Mouse (Mus musculus) fibroblast of lung, adult 2 months (primary cell): ENCODE data around the gene Gm10638.

Source experiments
- DNase-seq: peaks from one replicate; pipeline ENCODE4 v3.0.0-alpha.2; 2011; ENCODE audit warnings: low read depth

Gene Gm10638

GRCm38 (mm10) chr8:86745221-86745934 lies at the start of gene Gm10638, which contains the start of gene Siah1a:
TSS of gene Gm10638 (plus strand) at chr8:86745699.
TSS of gene Siah1a (minus strand) at chr8:86745934.
- DNase-seq = no peak

GRCm38 (mm10) chr8:86695703-86696102 lies 49.8 kb upstream of the Gm10638 start:
- no peak for DNase-seq

- DNase-seq = no peak
These were observed 46.6 kb upstream of the Gm10638 start for GRCm38 (mm10) chr8:86698811-86699421.

GRCm38 (mm10) chr8:86699471-86699870 lies 46.0 kb upstream of the Gm10638 start:
- no peak for DNase-seq

- DNase-seq = no peak
These were observed 43.0 kb upstream of the Gm10638 start for GRCm38 (mm10) chr8:86702453-86702852.

GRCm38 (mm10) chr8:86705317-86705716 lies 40.2 kb upstream of the Gm10638 start:
- DNase-seq = no peak

- DNase-seq = no peak
These were observed 38.7 kb upstream of the Gm10638 start for GRCm38 (mm10) chr8:86706756-86707155.

GRCm38 (mm10) chr8:86707873-86708272 lies 37.6 kb upstream of the Gm10638 start:
- no peak for DNase-seq

- no peak for DNase-seq
These were observed 32.9 kb upstream of the Gm10638 start for GRCm38 (mm10) chr8:86712594-86712993.

GRCm38 (mm10) chr8:86713407-86714188 lies 31.9 kb upstream of the Gm10638 start:
- DNase-seq = no peak

- no peak for DNase-seq
These were observed 27.0 kb upstream of the Gm10638 start for GRCm38 (mm10) chr8:86718332-86718994.

- no peak for DNase-seq
These were observed 26.1 kb upstream of the Gm10638 start for GRCm38 (mm10) chr8:86719368-86719767.

- DNase-seq = no peak
These were observed 24.6 kb upstream of the Gm10638 start for GRCm38 (mm10) chr8:86720756-86721459.

- DNase-seq = no peak
These were observed 24.0 kb upstream of the Gm10638 start for GRCm38 (mm10) chr8:86721490-86721889.

- DNase-seq = no peak
These were observed 18.5 kb upstream of the Gm10638 start for GRCm38 (mm10) chr8:86726959-86727358.

- no peak for DNase-seq
These were observed 17.1 kb upstream of the Gm10638 start for GRCm38 (mm10) chr8:86728224-86728950.

- no peak for DNase-seq
These were observed 15.2 kb upstream of the Gm10638 start for GRCm38 (mm10) chr8:86730303-86730702.

GRCm38 (mm10) chr8:86730860-86731259 lies 14.6 kb upstream of the Gm10638 start:
- no peak for DNase-seq

- DNase-seq = no peak
These were observed 11.3 kb upstream of the Gm10638 start for GRCm38 (mm10) chr8:86734171-86734570.

- no peak for DNase-seq
These were observed 10.5 kb upstream of the Gm10638 start for GRCm38 (mm10) chr8:86734954-86735353.
